Mouse (Mus musculus) spleen, embryonic (tissue): ENCODE data around the gene Igsf9b.

Experiments
- CTCF ChIA-PET: fragments of 350-600 bp; sonication (Branson Sonifier 250); formaldehyde crosslinking; loops from one replicate; lab custom pipeline; 2022; lab: Charles Lee

Igsf9b gene

GRCm38 (mm10) chr9:27289543-27290308, 9.3 kb upstream of the Igsf9b start:
- CTCF ChIA-PET: no interaction called here

GRCm38 (mm10) chr9:27294380-27294779, 4.6 kb upstream of the Igsf9b start:
- CTCF ChIA-PET: no interaction called here

- CTCF ChIA-PET: no interaction called here
Observed at GRCm38 (mm10) chr9:27299286-27300187, 533 bp downstream of the Igsf9b start.

GRCm38 (mm10) chr9:27300188-27300691, 1.2 kb downstream of the Igsf9b start:
- CTCF ChIA-PET: no interaction called here

- CTCF ChIA-PET: no interaction called here
Observed at GRCm38 (mm10) chr9:27300698-27301097, 1.7 kb downstream of the Igsf9b start.

- CTCF ChIA-PET: no interaction called here
Observed at GRCm38 (mm10) chr9:27301486-27301885, 2.5 kb downstream of the Igsf9b start.

- CTCF ChIA-PET: no interaction called here
Observed at GRCm38 (mm10) chr9:27302291-27302690, 3.3 kb downstream of the Igsf9b start.

- CTCF ChIA-PET: no interaction called here
Observed at GRCm38 (mm10) chr9:27303571-27304484, 4.8 kb downstream of the Igsf9b start.

GRCm38 (mm10) chr9:27304485-27305102, 5.6 kb downstream of the Igsf9b start:
- CTCF ChIA-PET: no interaction called here

GRCm38 (mm10) chr9:27305502-27305901, 6.5 kb downstream of the Igsf9b start:
- CTCF ChIA-PET: no interaction called here

GRCm38 (mm10) chr9:27306642-27307041, 7.6 kb downstream of the Igsf9b start:
- CTCF ChIA-PET: no interaction called here

- CTCF ChIA-PET: no interaction called here
Observed at GRCm38 (mm10) chr9:27307265-27307664, 8.3 kb downstream of the Igsf9b start.

- CTCF ChIA-PET: no interaction called here
Observed at GRCm38 (mm10) chr9:27308045-27308444, 9.0 kb downstream of the Igsf9b start.

GRCm38 (mm10) chr9:27308561-27308960, 9.6 kb downstream of the Igsf9b start:
- CTCF ChIA-PET: no interaction called here

GRCm38 (mm10) chr9:27310005-27310404, 11.0 kb downstream of the Igsf9b start:
- CTCF ChIA-PET: no interaction called here

- CTCF ChIA-PET: no interaction called here
Observed at GRCm38 (mm10) chr9:27313427-27313826, 14.4 kb downstream of the Igsf9b start.

GRCm38 (mm10) chr9:27321267-27321666, 22.3 kb downstream of the Igsf9b start:
- CTCF ChIA-PET: no interaction called here

- CTCF ChIA-PET: no interaction called here
Observed at GRCm38 (mm10) chr9:27322277-27322676, 23.3 kb downstream of the Igsf9b start.

GRCm38 (mm10) chr9:27323412-27323811, 24.4 kb downstream of the Igsf9b start:
- CTCF ChIA-PET: no interaction called here

- CTCF ChIA-PET: no interaction called here
Observed at GRCm38 (mm10) chr9:27325920-27326319, 26.9 kb downstream of the Igsf9b start.

- CTCF ChIA-PET: interaction anchor here (0.6 kb wide), 1 partner anchor 11 kb away, joined by 16 read pairs; no protein-coding TSS in a partner anchor
Observed at GRCm38 (mm10) chr9:27327558-27327957, 28.6 kb downstream of the Igsf9b start.
